Mouse (Mus musculus): ENCODE measurements around the gene Bcat2. TPM values are rescaled to one million over a fixed set of nuclear protein-coding genes. Genes with fewer than 3 reads are reported as not detected.

Gene Bcat2
- total and polyA plus RNA-seq, 3 experiments = 45.9 to 178 (median 114) TPM

DNA sequence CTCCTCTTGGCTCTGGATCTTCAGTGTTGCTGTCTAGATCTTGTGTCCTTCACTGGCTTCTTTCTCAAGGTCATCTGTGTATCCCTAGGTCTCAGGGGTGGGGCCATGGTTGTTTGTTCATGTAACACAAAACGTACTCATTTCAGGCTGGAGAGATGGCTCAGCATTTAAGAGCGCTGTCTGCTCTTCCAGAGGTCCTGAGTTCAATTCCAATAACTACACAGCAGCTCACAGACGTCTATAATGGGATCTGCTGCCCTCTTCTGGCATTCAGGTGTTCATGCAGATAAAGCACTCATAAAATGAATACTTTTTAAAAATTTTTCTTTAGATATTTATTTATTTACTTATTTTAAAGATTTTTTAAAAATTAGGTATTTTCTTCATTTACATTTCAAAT lies 20.9 kb downstream of the Bcat2 start:
- no peak for DNase-seq (ENCODE audit: low spot score)
- no peaks in the 10 kb centered on the region for H3K9me3 ChIP-seq (replicated peaks)
- H3K36me3 ChIP-seq (replicated peaks) = peaks cover 50% of the 10 kb centered on the region
- no peak overlapping the region for H3K4me3 ChIP-seq (ENCODE audit: low read depth, low read length)
- H3K27me3 ChIP-seq (ENCODE audit: insufficient read depth, low read length) = peaks cover 9% of the 10 kb centered on the region
- TF ChIP-seq TAL1 (conservative IDR thresholded peaks at IDR 0.05; ENCODE audit: low read depth, low read length) (no peak), GATA1 (IDR thresholded peaks at IDR 0.05; ENCODE audit: borderline replicate concordance, low read length) (no peak)
- peaks cover 35% of the 10 kb centered on the region for H3K4me1 ChIP-seq (ENCODE audit: insufficient read depth, low read depth, low read length)
- ATAC-seq (ENCODE audit: extremely low read depth, insufficient number of reproducible peaks, low FRiP score, poor library complexity, severe bottlenecking) = no peak

DNA sequence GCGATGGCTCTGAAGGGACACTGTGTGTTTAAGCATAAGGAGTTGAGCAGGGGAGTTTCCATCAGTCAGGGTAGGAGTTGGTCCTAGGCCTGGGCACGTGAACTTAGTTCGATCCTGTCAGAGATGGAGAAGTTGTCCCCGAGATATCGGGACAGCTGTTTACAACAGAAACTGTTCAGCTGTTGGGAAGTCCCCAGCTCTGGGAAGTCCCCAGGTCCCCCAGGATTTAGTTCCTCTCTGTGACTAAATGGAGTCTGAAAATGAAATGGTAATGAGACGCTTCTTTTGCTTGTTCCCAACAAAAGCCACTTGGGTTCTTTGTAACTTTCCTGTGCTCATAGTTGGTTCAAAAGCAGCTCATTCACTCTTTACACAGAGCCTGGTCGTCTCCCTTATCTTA lies 21.9 kb downstream of the Bcat2 start:
- TF ChIP-seq CTCF (IDR thresholded peaks at IDR 0.05; ENCODE audit: low read depth, low read length) (no peak), TAL1 (conservative IDR thresholded peaks at IDR 0.05; ENCODE audit: low read depth, low read length) (no peak), GATA1 (IDR thresholded peaks at IDR 0.05; ENCODE audit: borderline replicate concordance, low read length) (no peak), GATA2 (IDR thresholded peaks at IDR 0.05; ENCODE audit: borderline replicate concordance, low read depth, low read length) (no peak), POLR2AphosphoS5 (IDR thresholded peaks at IDR 0.05; ENCODE audit: insufficient replicate concordance, low read depth, low read length) (no peak)
- peaks cover 17% of the 10 kb centered on the region for H3K27me3 ChIP-seq (ENCODE audit: insufficient read depth, low read length)
- DNase-seq (ENCODE audit: low spot score) (no peak), ATAC-seq (ENCODE audit: extremely low read depth, insufficient number of reproducible peaks, low FRiP score, poor library complexity, severe bottlenecking) (no peak)
- peaks cover 40% of the 10 kb centered on the region for H3K36me3 ChIP-seq (replicated peaks)
- peaks cover 44% of the 10 kb centered on the region for H3K4me1 ChIP-seq (ENCODE audit: insufficient read depth, low read depth, low read length)
- H3K4me3 ChIP-seq (ENCODE audit: low read depth, low read length) = no peak overlapping the region
- no peaks in the 10 kb centered on the region for H3K9me3 ChIP-seq (replicated peaks)

DNA sequence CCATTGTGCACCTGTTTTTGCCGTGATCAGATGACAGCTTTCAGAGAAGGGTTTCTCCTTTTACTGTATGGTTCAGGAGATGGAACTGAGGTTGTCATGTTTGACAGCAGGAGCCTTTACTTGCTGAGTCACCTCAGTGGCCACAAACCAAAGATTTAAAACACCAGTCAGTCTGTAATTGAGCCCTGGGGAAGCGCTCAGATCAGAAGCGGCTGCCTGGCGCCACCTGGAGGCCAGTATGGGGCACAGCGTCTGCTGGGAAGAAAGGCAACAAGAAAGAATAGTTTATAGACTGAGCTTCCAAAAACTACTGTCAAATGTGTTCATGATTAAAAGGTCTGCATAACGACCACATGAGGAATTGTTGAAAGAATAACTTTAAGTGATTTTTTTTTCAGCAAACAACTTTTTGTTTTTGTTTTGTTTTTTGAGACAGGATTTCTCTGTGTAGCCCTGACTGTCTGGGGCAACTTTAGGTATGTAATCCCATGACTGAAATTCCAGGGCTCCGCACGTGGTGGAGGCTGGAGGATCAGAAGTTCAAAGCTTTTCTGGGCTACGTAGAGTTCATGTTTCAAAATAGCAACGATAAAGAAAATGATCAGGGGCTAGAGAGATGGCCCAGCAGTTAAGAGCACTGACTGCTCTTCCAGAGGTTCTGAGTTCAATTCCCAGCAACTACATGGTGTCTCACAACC lies 23.3 kb downstream of the Bcat2 start:
- Histone ChIP-seq H3K4me3 (ENCODE audit: low read depth, low read length) (no peak overlapping the region), H3K36me3 (replicated peaks) (peaks cover 26% of the 10 kb centered on the region), H3K4me1 (ENCODE audit: insufficient read depth, low read depth, low read length) (peaks cover 46% of the 10 kb centered on the region), H3K27me3 (ENCODE audit: insufficient read depth, low read length) (peaks cover 26% of the 10 kb centered on the region), H3K9me3 (replicated peaks) (no peaks in the 10 kb centered on the region)
- DNase-seq (ENCODE audit: low spot score) = peak; percentile 62
- TF ChIP-seq CTCF (IDR thresholded peaks at IDR 0.05; ENCODE audit: low read depth, low read length) = peak; percentile 92
- no peak for TF ChIP-seq GATA2 (IDR thresholded peaks at IDR 0.05; ENCODE audit: borderline replicate concordance, low read depth, low read length)
- no peak; the same call in 1 of the 2 replicates for ATAC-seq (ENCODE audit: extremely low read depth, insufficient number of reproducible peaks, low FRiP score, poor library complexity, severe bottlenecking)

GRCm38 (mm10) chr7:45595176-45595575 lies 25.2 kb downstream of the Bcat2 start:
- no peaks in the 10 kb centered on the region for H3K9me3 ChIP-seq (replicated peaks)
- H3K36me3 ChIP-seq (replicated peaks) = peaks cover 8% of the 10 kb centered on the region
- no peak overlapping the region for H3K4me3 ChIP-seq (ENCODE audit: low read depth, low read length)
- ATAC-seq (ENCODE audit: extremely low read depth, insufficient number of reproducible peaks, low FRiP score, poor library complexity, severe bottlenecking) (no peak), DNase-seq (ENCODE audit: low spot score) (no peak)
- H3K4me1 ChIP-seq (ENCODE audit: insufficient read depth, low read depth, low read length) = peaks cover 38% of the 10 kb centered on the region
- no peak for TF ChIP-seq CTCF (IDR thresholded peaks at IDR 0.05; ENCODE audit: low read depth, low read length)
- TF ChIP-seq GATA2 (IDR thresholded peaks at IDR 0.05; ENCODE audit: borderline replicate concordance, low read depth, low read length) = no peak
- no peak for TF ChIP-seq POLR2AphosphoS5 (IDR thresholded peaks at IDR 0.05; ENCODE audit: insufficient replicate concordance, low read depth, low read length)
- TF ChIP-seq GATA1 (IDR thresholded peaks at IDR 0.05; ENCODE audit: borderline replicate concordance, low read length) = no peak
- TF ChIP-seq TAL1 (conservative IDR thresholded peaks at IDR 0.05; ENCODE audit: low read depth, low read length) = no peak
- peaks cover 26% of the 10 kb centered on the region for H3K27me3 ChIP-seq (ENCODE audit: insufficient read depth, low read length)

- DNase-seq (ENCODE audit: low spot score) (no peak), ATAC-seq (ENCODE audit: extremely low read depth, insufficient number of reproducible peaks, low FRiP score, poor library complexity, severe bottlenecking) (no peak)
- Histone ChIP-seq H3K36me3 (replicated peaks) (no peaks in the 10 kb centered on the region), H3K4me1 (ENCODE audit: insufficient read depth, low read depth, low read length) (peaks cover 40% of the 10 kb centered on the region), H3K9me3 (replicated peaks) (no peaks in the 10 kb centered on the region), H3K27me3 (ENCODE audit: insufficient read depth, low read length) (peaks cover 29% of the 10 kb centered on the region), H3K4me3 (ENCODE audit: low read depth, low read length) (no peak overlapping the region)
- TF ChIP-seq TAL1 (conservative IDR thresholded peaks at IDR 0.05; ENCODE audit: low read depth, low read length) (no peak), GATA2 (IDR thresholded peaks at IDR 0.05; ENCODE audit: borderline replicate concordance, low read depth, low read length) (no peak), GATA1 (IDR thresholded peaks at IDR 0.05; ENCODE audit: borderline replicate concordance, low read length) (no peak), CTCF (IDR thresholded peaks at IDR 0.05; ENCODE audit: low read depth, low read length) (no peak), POLR2AphosphoS5 (IDR thresholded peaks at IDR 0.05; ENCODE audit: insufficient replicate concordance, low read depth, low read length) (no peak)
Measured at GRCm38 (mm10) chr7:45596107-45596506, 26.2 kb downstream of the Bcat2 start.

- Histone ChIP-seq H3K27me3 (ENCODE audit: insufficient read depth, low read length) (peaks cover 29% of the 10 kb centered on the region), H3K4me1 (ENCODE audit: insufficient read depth, low read depth, low read length) (peaks cover 34% of the 10 kb centered on the region), H3K9me3 (replicated peaks) (no peaks in the 10 kb centered on the region), H3K4me3 (ENCODE audit: low read depth, low read length) (no peak overlapping the region), H3K36me3 (replicated peaks) (no peaks in the 10 kb centered on the region)
- TF ChIP-seq TAL1 (conservative IDR thresholded peaks at IDR 0.05; ENCODE audit: low read depth, low read length) (no peak), GATA2 (IDR thresholded peaks at IDR 0.05; ENCODE audit: borderline replicate concordance, low read depth, low read length) (no peak), CTCF (IDR thresholded peaks at IDR 0.05; ENCODE audit: low read depth, low read length) (no peak), POLR2AphosphoS5 (IDR thresholded peaks at IDR 0.05; ENCODE audit: insufficient replicate concordance, low read depth, low read length) (no peak), GATA1 (IDR thresholded peaks at IDR 0.05; ENCODE audit: borderline replicate concordance, low read length) (no peak)
- DNase-seq (ENCODE audit: low spot score) (no peak), ATAC-seq (ENCODE audit: extremely low read depth, insufficient number of reproducible peaks, low FRiP score, poor library complexity, severe bottlenecking) (no peak)
Measured at GRCm38 (mm10) chr7:45597013-45597412, 27.1 kb downstream of the Bcat2 start.
